Mouse (Mus musculus): ENCODE data around the gene Mbnl2. TPM values are rescaled to one million over a fixed set of nuclear protein-coding genes. Genes with fewer than 3 reads are reported as not detected.

The Mbnl2 gene
- polyA plus RNA-seq, 1 experiment from 2014 or later, result 45.5 TPM

GRCm38 (mm10) chr14:120393441-120393840 is 118.0 kb downstream of the Mbnl2 start:
- Histone ChIP-seq H3K9me3 (replicated peaks) (no peaks in the 10 kb centered on the region), H3K27me3 (ENCODE audit: low read depth, poor library complexity, severe bottlenecking) (peaks cover 6% of the 10 kb centered on the region; the same call in 1 of the 2 replicates), H3K36me3 (peaks cover 45% of the 10 kb centered on the region), H3K4me3 (no peak overlapping the region), H3K27ac (no peak overlapping the region), H3K4me1 (peaks cover 11% of the 10 kb centered on the region)
- WGBS, result 86% methylated on average over 8 of the region's 8 CpGs
- DNase-seq (ENCODE audit: low spot score), result no peak

- Histone ChIP-seq H3K27ac (no peak overlapping the region), H3K27me3 (ENCODE audit: low read depth, poor library complexity, severe bottlenecking) (no peaks in the 10 kb centered on the region), H3K4me3 (no peak overlapping the region), H3K36me3 (peaks cover 45% of the 10 kb centered on the region), H3K4me1 (peaks cover 3% of the 10 kb centered on the region), H3K9me3 (replicated peaks) (no peaks in the 10 kb centered on the region)
- WGBS, result 92% methylated on average over 3 of the region's 3 CpGs
- DNase-seq (ENCODE audit: low spot score), result no peak
Measured at GRCm38 (mm10) chr14:120394216-120394615, 118.7 kb downstream of the Mbnl2 start.

GRCm38 (mm10) chr14:120394827-120395226 is 119.4 kb downstream of the Mbnl2 start:
- DNase-seq (ENCODE audit: low spot score), result no peak
- Histone ChIP-seq H3K9me3 (replicated peaks) (no peaks in the 10 kb centered on the region), H3K4me1 (no peaks in the 10 kb centered on the region), H3K27ac (no peak overlapping the region), H3K36me3 (peaks cover 45% of the 10 kb centered on the region), H3K27me3 (ENCODE audit: low read depth, poor library complexity, severe bottlenecking) (no peaks in the 10 kb centered on the region), H3K4me3 (no peak overlapping the region)
- 88% methylated on average over 3 of the region's 3 CpGs for WGBS

GRCm38 (mm10) chr14:120395501-120395900 is 120.0 kb downstream of the Mbnl2 start:
- Histone ChIP-seq H3K27ac (no peak overlapping the region), H3K36me3 (peaks cover 42% of the 10 kb centered on the region), H3K4me1 (no peaks in the 10 kb centered on the region), H3K9me3 (replicated peaks) (no peaks in the 10 kb centered on the region), H3K27me3 (ENCODE audit: low read depth, poor library complexity, severe bottlenecking) (no peaks in the 10 kb centered on the region), H3K4me3 (no peak overlapping the region)
- no peak for DNase-seq (ENCODE audit: low spot score)
- WGBS, result 87% methylated on average over 9 of the region's 9 CpGs

GRCm38 (mm10) chr14:120397871-120398647 is 122.6 kb downstream of the Mbnl2 start:
- peaks cover 45% of the 10 kb centered on the region for H3K36me3 ChIP-seq

GRCm38 (mm10) chr14:120399614-120400013 is 124.1 kb downstream of the Mbnl2 start:
- H3K27ac ChIP-seq, result no peak overlapping the region
- no peaks in the 10 kb centered on the region for H3K27me3 ChIP-seq (ENCODE audit: low read depth, poor library complexity, severe bottlenecking)
- peaks cover 50% of the 10 kb centered on the region for H3K36me3 ChIP-seq
- H3K9me3 ChIP-seq (replicated peaks), result no peaks in the 10 kb centered on the region
- WGBS, result 93% methylated on average over 6 of the region's 6 CpGs
- H3K4me3 ChIP-seq, result no peak overlapping the region
- no peak for DNase-seq (ENCODE audit: low spot score)
- H3K4me1 ChIP-seq, result no peaks in the 10 kb centered on the region

More at GRCm38 (mm10) chr14:120397871-120398647, 122.6 kb downstream of the Mbnl2 start:
- WGBS, result 59% methylated on average over 10 of the region's 10 CpGs
- Histone ChIP-seq H3K27me3 (ENCODE audit: low read depth, poor library complexity, severe bottlenecking) (no peaks in the 10 kb centered on the region), H3K4me1 (no peaks in the 10 kb centered on the region), H3K4me3 (no peak overlapping the region), H3K27ac (no peak overlapping the region), H3K9me3 (replicated peaks) (no peaks in the 10 kb centered on the region)
- peak; percentile 74 for DNase-seq (ENCODE audit: low spot score)

GRCm38 (mm10) chr14:120401158-120401557 is 125.7 kb downstream of the Mbnl2 start:
- H3K9me3 ChIP-seq (replicated peaks), result no peaks in the 10 kb centered on the region
- no peaks in the 10 kb centered on the region for H3K4me1 ChIP-seq
- peaks cover 61% of the 10 kb centered on the region for H3K36me3 ChIP-seq
- no peak overlapping the region for H3K27ac ChIP-seq
- 89% methylated on average over 15 of the region's 15 CpGs for WGBS
- no peak overlapping the region for H3K4me3 ChIP-seq
- DNase-seq (ENCODE audit: low spot score), result no peak
- no peaks in the 10 kb centered on the region for H3K27me3 ChIP-seq (ENCODE audit: low read depth, poor library complexity, severe bottlenecking)

- Histone ChIP-seq H3K4me3 (no peak overlapping the region), H3K4me1 (peaks cover 4% of the 10 kb centered on the region; the same call in 1 of the 2 replicates), H3K9me3 (replicated peaks) (no peaks in the 10 kb centered on the region), H3K27ac (no peak overlapping the region), H3K36me3 (peaks cover 48% of the 10 kb centered on the region), H3K27me3 (ENCODE audit: low read depth, poor library complexity, severe bottlenecking) (no peaks in the 10 kb centered on the region)
- DNase-seq (ENCODE audit: low spot score), result no peak
- WGBS, result 96% methylated on average over 9 of the region's 9 CpGs
Measured at GRCm38 (mm10) chr14:120402715-120403114, 127.2 kb downstream of the Mbnl2 start.

GRCm38 (mm10) chr14:120404364-120404763 is 128.9 kb downstream of the Mbnl2 start:
- 97% methylated on average over 7 of the region's 7 CpGs for WGBS
- no peak overlapping the region for H3K27ac ChIP-seq

GRCm38 (mm10) chr14:120404811-120405582 is 129.5 kb downstream of the Mbnl2 start:
- Histone ChIP-seq H3K4me1 (peaks cover 4% of the 10 kb centered on the region; the same call in 1 of the 2 replicates), H3K27ac (no peak overlapping the region), H3K9me3 (replicated peaks) (no peaks in the 10 kb centered on the region), H3K4me3 (no peak overlapping the region), H3K36me3 (peaks cover 53% of the 10 kb centered on the region), H3K27me3 (ENCODE audit: low read depth, poor library complexity, severe bottlenecking) (no peaks in the 10 kb centered on the region)
- 92% methylated on average over 17 of the region's 17 CpGs for WGBS
- DNase-seq (ENCODE audit: low spot score), result no peak

More at GRCm38 (mm10) chr14:120404364-120404763, 128.9 kb downstream of the Mbnl2 start:
- Histone ChIP-seq H3K9me3 (replicated peaks) (no peaks in the 10 kb centered on the region), H3K27me3 (ENCODE audit: low read depth, poor library complexity, severe bottlenecking) (no peaks in the 10 kb centered on the region), H3K36me3 (peaks cover 55% of the 10 kb centered on the region), H3K4me1 (peaks cover 4% of the 10 kb centered on the region; the same call in 1 of the 2 replicates), H3K4me3 (no peak overlapping the region)
- no peak for DNase-seq (ENCODE audit: low spot score)

GRCm38 (mm10) chr14:120405597-120405996 is 130.1 kb downstream of the Mbnl2 start:
- no peak overlapping the region for H3K27ac ChIP-seq
- no peaks in the 10 kb centered on the region for H3K27me3 ChIP-seq (ENCODE audit: low read depth, poor library complexity, severe bottlenecking)
- no peak for DNase-seq (ENCODE audit: low spot score)
- 89% methylated on average over 3 of the region's 3 CpGs for WGBS
- H3K4me3 ChIP-seq, result no peak overlapping the region
- no peaks in the 10 kb centered on the region for H3K9me3 ChIP-seq (replicated peaks)
- H3K4me1 ChIP-seq, result peaks cover 4% of the 10 kb centered on the region; the same call in 1 of the 2 replicates
- H3K36me3 ChIP-seq, result peaks cover 55% of the 10 kb centered on the region

GRCm38 (mm10) chr14:120406271-120406670 is 130.8 kb downstream of the Mbnl2 start:
- WGBS, result 77% methylated on average over 6 of the region's 6 CpGs
- Histone ChIP-seq H3K36me3 (peaks cover 50% of the 10 kb centered on the region), H3K4me3 (no peak overlapping the region)

GRCm38 (mm10) chr14:120406820-120407219 is 131.4 kb downstream of the Mbnl2 start:
- Histone ChIP-seq H3K9me3 (replicated peaks) (no peaks in the 10 kb centered on the region), H3K27me3 (ENCODE audit: low read depth, poor library complexity, severe bottlenecking) (no peaks in the 10 kb centered on the region), H3K36me3 (peaks cover 45% of the 10 kb centered on the region), H3K27ac (no peak overlapping the region), H3K4me3 (no peak overlapping the region), H3K4me1 (peaks cover 4% of the 10 kb centered on the region; the same call in 1 of the 2 replicates)
- peak; percentile 25 for DNase-seq (ENCODE audit: low spot score)
- 75% methylated on average over 8 of the region's 8 CpGs for WGBS

More at GRCm38 (mm10) chr14:120406271-120406670, 130.8 kb downstream of the Mbnl2 start:
- no peaks in the 10 kb centered on the region for H3K27me3 ChIP-seq (ENCODE audit: low read depth, poor library complexity, severe bottlenecking)
- H3K27ac ChIP-seq, result no peak overlapping the region
- H3K4me1 ChIP-seq, result peaks cover 4% of the 10 kb centered on the region; the same call in 1 of the 2 replicates
- H3K9me3 ChIP-seq (replicated peaks), result no peaks in the 10 kb centered on the region
- no peak for DNase-seq (ENCODE audit: low spot score)
